Mouse (Mus musculus) cerebellum, adult 9-11 months (tissue): ENCODE measurements at regions not wholly inside any gene's neighbourhood (a gene's known extent, or its start where the extent isn't known, plus 50 kb on each side); places are given as distances from the start of the nearest gene placed in this dataset.
"Not testable (repeated sequence)": the region's sequence is repeated elsewhere in the genome, so short reads cannot be mapped to it uniquely, and the experiment has no call there.

ENCODE experiments used
- DNase-seq: peaks from one replicate; pipeline ENCODE4 v3.0.0; 2022

GRCm38 (mm10) chr11:24296893-24297624 lies 219.2 kb downstream of the Bcl11a start:
- DNase-seq: no peak

- DNase-seq: no peak
Measured at GRCm38 (mm10) chr11:24297763-24298162, 219.9 kb downstream of the Bcl11a start.

- no peak for DNase-seq
Measured at GRCm38 (mm10) chr11:24300351-24300750, 222.5 kb downstream of the Bcl11a start.

- no peak for DNase-seq
Measured at GRCm38 (mm10) chr11:24301201-24301600, 223.3 kb downstream of the Bcl11a start.

GRCm38 (mm10) chr11:24305145-24305553 lies 227.3 kb downstream of the Bcl11a start:
- DNase-seq: no peak

- DNase-seq: no peak
Measured at GRCm38 (mm10) chr11:24305691-24306090, 227.8 kb downstream of the Bcl11a start.

- DNase-seq: no peak
Measured at GRCm38 (mm10) chr11:24306101-24306500, 228.2 kb downstream of the Bcl11a start.

- no peak for DNase-seq
Measured at GRCm38 (mm10) chr11:24307601-24308252, 229.9 kb downstream of the Bcl11a start.

- DNase-seq: no peak
Measured at GRCm38 (mm10) chr11:24308253-24308633, 230.4 kb downstream of the Bcl11a start.

GRCm38 (mm10) chr11:24314046-24314445 lies 236.2 kb downstream of the Bcl11a start:
- DNase-seq: no peak

GRCm38 (mm10) chr11:24315582-24315981 lies 237.7 kb downstream of the Bcl11a start:
- no peak for DNase-seq

GRCm38 (mm10) chr11:24316198-24316597 lies 238.3 kb downstream of the Bcl11a start:
- DNase-seq: peak; percentile 5

GRCm38 (mm10) chr11:24317989-24318735 lies 240.3 kb downstream of the Bcl11a start:
- DNase-seq: no peak

- no peak for DNase-seq
Measured at GRCm38 (mm10) chr11:24319222-24319621, 241.4 kb downstream of the Bcl11a start.

GRCm38 (mm10) chr11:24322412-24322811 lies 244.6 kb downstream of the Bcl11a start:
- DNase-seq: not testable (repeated sequence)

- DNase-seq: no peak
Measured at GRCm38 (mm10) chr11:24328481-24328880, 250.6 kb downstream of the Bcl11a start.

- no peak for DNase-seq
Measured at GRCm38 (mm10) chr11:24330366-24331124, 252.7 kb downstream of the Bcl11a start.

- DNase-seq: no peak
Measured at GRCm38 (mm10) chr11:24332241-24332640, 254.4 kb downstream of the Bcl11a start.

GRCm38 (mm10) chr11:24333111-24333510 lies 255.3 kb downstream of the Bcl11a start:
- DNase-seq: no peak

GRCm38 (mm10) chr11:24335256-24335655 lies 257.4 kb downstream of the Bcl11a start:
- no peak for DNase-seq

- peak; percentile 2 for DNase-seq
Measured at GRCm38 (mm10) chr11:24338111-24338510, 260.3 kb downstream of the Bcl11a start.

- no peak for DNase-seq
Measured at GRCm38 (mm10) chr11:24339061-24339460, 261.2 kb downstream of the Bcl11a start.

- DNase-seq: no peak
Measured at GRCm38 (mm10) chr11:24340677-24341076, 262.8 kb downstream of the Bcl11a start.
